Mouse (Mus musculus): ENCODE results near the gene Pygo2.

DNA sequence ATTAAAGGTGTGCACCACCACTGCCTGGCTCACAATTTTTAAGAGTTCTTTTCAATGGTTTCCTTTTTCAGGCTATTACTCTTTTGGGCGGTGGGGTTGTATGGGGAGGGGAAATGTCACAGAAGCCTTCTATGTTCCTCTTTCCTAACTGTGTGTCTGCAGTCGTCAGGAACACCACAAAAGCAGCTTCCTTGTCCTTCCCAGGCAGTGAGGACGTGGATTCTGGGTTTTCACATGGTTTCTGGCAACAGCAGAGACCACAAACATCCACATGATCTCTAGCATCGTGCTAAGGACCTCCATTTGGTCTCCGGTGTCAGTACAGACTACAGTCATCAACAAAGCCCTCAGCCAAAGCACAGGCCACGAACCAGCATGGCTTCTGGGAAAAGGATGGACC, 43.8 kb downstream of the Pygo2 start:
- TF ChIP-seq POLR2A (IDR thresholded peaks at IDR 0.05; ENCODE audit: low read depth, low read length), result no peak
- no peak for TF ChIP-seq CTCF (IDR thresholded peaks at IDR 0.05; ENCODE audit: extremely low read depth, insufficient read length, insufficient replicate concordance, low read depth, low read length)

Measured in small intestine, adult 2 months (tissue).